In the genomic region with DNA sequence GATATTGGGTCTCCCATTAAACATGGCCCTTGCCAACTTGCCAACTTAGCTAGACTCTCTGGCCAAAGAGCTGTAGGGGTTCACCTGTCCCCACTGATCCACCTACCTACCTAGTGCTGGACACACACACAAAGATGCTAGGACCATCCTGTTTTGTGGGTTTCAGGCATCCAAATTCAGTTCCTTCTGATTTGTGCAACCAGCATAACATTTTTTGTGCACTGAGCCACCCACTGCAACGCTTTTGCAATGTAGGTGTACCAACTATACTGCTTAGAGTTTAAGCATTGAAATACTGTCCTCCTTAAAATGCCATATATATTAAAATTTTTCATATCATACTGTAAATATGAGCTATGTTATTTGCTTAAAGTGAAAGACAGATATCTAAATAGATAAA, we compare ENCODE assay signal across 16 mouse cellular contexts.
"Had no signal": no experiment of that assay in that cellular context is flagged by ENCODE, and none has a peak within 500 bp of the region (broad histone marks: within the 10 kb centered on the region; RNA-seq: fewer than 3 reads in every experiment).

No protein-coding gene starts in this region.

- H3K4me2 ChIP-seq: lung, embryonic 14.5 days; midbrain, embryonic 12.5 days; neural tube, embryonic 13.5 days; neural tube, embryonic 15.5 days had no signal

- H3K27ac ChIP-seq: liver, embryonic 14.5 days; midbrain, embryonic 10.5 days; midbrain, embryonic 12.5 days; neural tube, embryonic 13.5 days; neural tube, embryonic 15.5 days had no signal

- H3K4me3 ChIP-seq: midbrain, embryonic 10.5 days; midbrain, embryonic 12.5 days; myocyte; neural tube, embryonic 13.5 days; neural tube, embryonic 15.5 days had no signal

- H3K9me3 ChIP-seq: midbrain, embryonic 10.5 days; midbrain, embryonic 12.5 days; neural tube, embryonic 13.5 days; neural tube, embryonic 15.5 days had no signal

- H3K27me3 ChIP-seq: midbrain, embryonic 12.5 days; neural tube, embryonic 13.5 days; neural tube, embryonic 15.5 days had no signal

- H3K4me1 ChIP-seq: midbrain, embryonic 10.5 days; midbrain, embryonic 12.5 days had no signal

- H3K9ac ChIP-seq: liver, embryonic 14.5 days; lung, embryonic 14.5 days; midbrain, embryonic 12.5 days; neural tube, embryonic 13.5 days; neural tube, embryonic 15.5 days had no signal

- DNase-seq: lung, adult 18-20 months; lung, embryonic 14.5 days; lung, postnatal 10 days; lung, postnatal 4 days; midbrain, embryonic 14.5 days; retina, postnatal 1 day; spleen, adult 18-20 months; thymus, adult 18-20 months; thymus, postnatal 14 days; thymus, postnatal 36 days had no signal

- H3K36me3 ChIP-seq: midbrain, embryonic 10.5 days; midbrain, embryonic 12.5 days; neural tube, embryonic 13.5 days; neural tube, embryonic 15.5 days had no signal
